Mouse (Mus musculus) bone marrow macrophage, adult 2 months (primary cell): ENCODE results near the gene Plin4. TPM values are rescaled to one million over a fixed set of nuclear protein-coding genes. Genes with fewer than 3 reads are reported as not detected.

Experiments
- H3K27ac ChIP-seq: 2 replicates; pipeline ENCODE4 v1.5.1; 2012; ENCODE audit warnings: low read depth, low read length; ENCODE audit not compliant: insufficient read depth
- H3K4me1 ChIP-seq: 2 replicates; pipeline ENCODE4 v1.6.1; 2012; ENCODE audit warnings: low read length; ENCODE audit not compliant: control insufficient read depth, insufficient read depth
- H3K4me3 ChIP-seq: 2 replicates; pipeline ENCODE4 v1.5.1; 2012; ENCODE audit warnings: mild to moderate bottlenecking, low read length, moderate library complexity; ENCODE audit not compliant: insufficient read depth
- CTCF ChIP-seq: IDR thresholded peaks from 2 replicates; pipeline ENCODE4 v1.5.1; 2012; ENCODE audit warnings: low read depth, mild to moderate bottlenecking, low read length, moderate library complexity
- POLR2A ChIP-seq: IDR thresholded peaks from 2 replicates; pipeline ENCODE4 v1.6.1; 2012; ENCODE audit warnings: mild to moderate bottlenecking, low read depth, low read length, borderline replicate concordance
- polyA plus RNA-seq: library from polyadenylated mRNA; stranded (reverse); fragments of >200 nt; gene quantifications from 2 replicates; pipeline ENCODE4 v1.2.4, GENCODE M21; 2012; ENCODE audit not compliant: missing spikeins, insufficient read depth, insufficient read length

Gene Plin4
- polyA plus RNA-seq, 1 experiment, result 0.16 TPM

DNA sequence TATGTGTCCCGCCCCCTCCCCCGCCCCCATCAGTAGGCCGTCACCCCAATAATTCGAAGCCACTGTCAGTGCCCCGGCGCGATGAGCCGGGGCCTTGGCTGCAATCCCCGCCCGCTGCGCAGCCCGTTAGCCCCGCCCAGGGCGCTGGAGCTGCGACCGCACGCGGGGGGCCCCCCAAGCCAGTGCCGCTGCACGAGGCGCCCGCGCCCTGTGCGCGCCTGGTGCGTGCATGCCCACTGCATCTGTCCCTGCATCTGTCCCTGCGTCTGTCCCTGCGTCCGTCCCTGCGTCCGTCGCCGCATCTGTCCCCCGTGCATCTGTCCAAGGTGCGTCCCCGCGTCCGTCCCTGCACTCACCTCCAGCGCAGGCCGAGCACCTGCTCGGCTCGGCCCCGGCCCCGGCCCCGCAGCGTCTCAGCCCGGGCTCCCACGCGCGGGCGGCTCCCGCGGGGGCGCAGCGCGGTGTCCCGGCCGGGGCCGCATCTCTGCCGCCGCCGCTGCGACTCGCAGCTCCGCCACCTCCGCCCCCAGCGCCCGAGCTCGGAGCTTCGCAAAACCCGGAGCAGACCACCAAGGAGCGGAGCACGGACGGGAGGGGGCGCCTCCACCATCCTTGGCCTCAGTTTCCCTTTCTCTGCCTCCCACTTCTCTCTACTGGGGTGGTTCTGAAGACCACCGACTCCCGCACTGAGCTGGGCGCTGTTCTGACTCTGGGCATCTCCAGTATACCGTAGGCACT, 30.4 kb upstream of the Plin4 start, which contains the start of gene Sema6b:
TSS of gene Sema6b (minus strand) at position 486 of the 738 bp plus-strand sequence.
- no peak within 1 kb of the TSS for H3K27ac ChIP-seq
- H3K4me3 ChIP-seq, result peak within 1 kb of the TSS; percentile 55
- TF ChIP-seq POLR2A (no peak), CTCF (no peak)
- 0 out of 2 replicates have a peak, but pooled peaks cover 2% of the 10 kb centered on the region for H3K4me1 ChIP-seq

DNA sequence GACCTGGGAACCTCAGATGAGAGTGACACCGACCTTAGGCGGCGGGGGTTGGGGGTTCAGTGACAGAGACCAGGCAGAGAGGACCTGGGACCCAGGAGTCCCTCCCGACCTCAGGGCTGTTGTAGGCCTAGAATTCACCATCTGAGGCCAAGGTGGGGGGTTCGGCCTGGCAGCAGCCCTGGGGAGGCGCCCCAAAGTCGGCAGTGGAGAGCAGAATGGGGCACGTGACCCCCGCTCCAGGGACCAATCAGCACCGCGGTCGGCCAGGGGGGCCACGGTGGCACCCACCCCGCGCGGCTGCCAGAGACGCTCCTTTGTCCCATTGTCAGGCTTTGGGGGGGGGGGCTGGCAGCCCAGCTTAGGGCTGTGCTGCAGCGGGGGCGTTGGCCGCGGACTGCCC, 29.8 kb upstream of the Plin4 start:
- no peak for TF ChIP-seq POLR2A
- TF ChIP-seq CTCF, result no peak
- Histone ChIP-seq H3K4me1 (0 out of 2 replicates have a peak, but pooled peaks cover 2% of the 10 kb centered on the region), H3K27ac (no peak overlapping the region), H3K4me3 (peak overlapping the region; percentile 55)

DNA sequence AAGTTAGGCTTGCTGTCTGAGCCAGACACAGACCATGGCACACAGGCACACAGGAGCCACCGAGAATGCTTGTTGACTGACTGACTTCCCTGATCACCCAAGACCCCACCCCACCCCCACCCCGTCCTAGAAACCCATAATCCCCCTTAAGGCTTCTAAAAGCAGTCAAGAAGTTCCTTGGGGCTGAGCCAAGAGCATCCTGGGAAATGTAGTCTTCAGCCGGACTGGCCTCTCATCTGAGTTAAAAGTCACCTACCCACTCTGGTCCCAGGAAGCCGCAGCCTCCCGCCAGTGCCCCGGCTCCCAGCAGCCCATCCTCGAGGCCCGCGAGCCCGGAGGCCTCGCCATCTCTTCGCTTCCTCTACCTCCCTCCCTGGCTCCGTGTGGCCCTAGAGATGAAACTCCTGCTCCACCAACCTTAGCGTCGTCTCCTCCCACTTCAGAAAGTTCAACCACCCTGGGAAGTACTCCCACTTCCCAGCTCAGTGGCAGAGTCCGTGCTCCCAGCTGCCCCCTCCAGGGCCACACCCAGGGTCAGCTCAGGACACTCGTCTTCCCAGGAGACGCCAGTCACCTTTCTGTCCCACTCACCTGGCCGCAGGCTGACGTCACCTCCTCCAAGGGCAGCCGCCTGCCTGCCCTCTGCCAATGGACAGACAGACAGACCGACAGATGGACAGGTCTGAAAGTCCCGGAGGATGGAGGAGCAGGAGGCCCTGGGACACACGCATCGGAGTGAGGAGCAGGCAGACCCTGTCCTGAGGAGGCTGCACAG, 28.4 kb upstream of the Plin4 start:
- Histone ChIP-seq H3K27ac (no peak overlapping the region), H3K4me3 (no peak overlapping the region), H3K4me1 (0 out of 2 replicates have a peak, but pooled peaks cover 2% of the 10 kb centered on the region)
- TF ChIP-seq CTCF (no peak), POLR2A (no peak)

DNA sequence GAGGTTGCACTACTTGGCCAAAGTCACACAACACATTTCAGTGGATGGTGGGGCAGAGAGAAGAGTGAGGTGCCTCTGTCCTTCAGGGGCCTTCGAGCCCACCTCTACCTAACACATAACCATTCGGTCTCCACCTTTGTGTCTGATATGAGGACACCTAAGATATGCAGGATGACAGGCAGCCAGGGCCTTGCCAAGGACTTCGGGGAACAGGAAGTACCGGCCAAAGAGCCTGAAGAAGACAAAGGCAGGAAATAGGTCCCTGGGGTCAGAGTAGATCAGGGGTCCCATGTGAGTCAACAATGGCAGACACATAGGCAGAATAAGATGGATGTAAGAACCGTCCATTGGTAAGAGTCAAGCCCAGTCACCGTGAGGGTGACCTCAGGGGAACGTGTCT, 27.0 kb upstream of the Plin4 start:
- TF ChIP-seq POLR2A (no peak), CTCF (no peak)
- Histone ChIP-seq H3K4me1 (0 out of 2 replicates have a peak, but pooled peaks cover 2% of the 10 kb centered on the region), H3K27ac (no peak overlapping the region), H3K4me3 (no peak overlapping the region)

DNA sequence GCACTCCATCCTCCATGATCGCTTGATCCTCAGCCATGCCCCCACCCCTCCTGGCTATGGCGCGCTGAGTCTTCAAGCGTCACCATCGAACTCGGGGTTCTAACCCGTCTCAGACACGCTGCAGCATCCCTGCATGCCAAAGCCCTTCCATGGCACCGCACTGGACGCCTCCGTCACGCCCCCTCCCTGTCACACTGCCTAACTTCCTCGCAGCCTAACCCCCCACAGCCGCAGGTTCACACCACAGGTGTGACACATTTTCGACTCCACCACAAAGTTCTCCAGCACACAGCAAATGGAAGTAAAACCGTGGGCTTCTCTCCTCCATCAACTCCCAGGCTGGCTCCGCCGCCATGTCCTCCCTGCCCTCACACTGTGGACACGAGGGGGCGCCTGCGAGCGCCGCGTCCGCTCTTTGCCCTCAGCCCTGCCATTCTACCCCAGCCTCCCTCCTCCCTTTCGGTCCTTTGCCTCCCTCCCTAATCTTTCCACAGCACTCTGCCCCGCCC, 24.9 kb upstream of the Plin4 start:
- H3K4me1 ChIP-seq, result 0 out of 2 replicates have a peak, but pooled peaks cover 2% of the 10 kb centered on the region
- TF ChIP-seq CTCF (peak; percentile 93), POLR2A (no peak)
- H3K4me3 ChIP-seq, result peak overlapping the region; percentile 58
- H3K27ac ChIP-seq, result peak overlapping the region; percentile 56

DNA sequence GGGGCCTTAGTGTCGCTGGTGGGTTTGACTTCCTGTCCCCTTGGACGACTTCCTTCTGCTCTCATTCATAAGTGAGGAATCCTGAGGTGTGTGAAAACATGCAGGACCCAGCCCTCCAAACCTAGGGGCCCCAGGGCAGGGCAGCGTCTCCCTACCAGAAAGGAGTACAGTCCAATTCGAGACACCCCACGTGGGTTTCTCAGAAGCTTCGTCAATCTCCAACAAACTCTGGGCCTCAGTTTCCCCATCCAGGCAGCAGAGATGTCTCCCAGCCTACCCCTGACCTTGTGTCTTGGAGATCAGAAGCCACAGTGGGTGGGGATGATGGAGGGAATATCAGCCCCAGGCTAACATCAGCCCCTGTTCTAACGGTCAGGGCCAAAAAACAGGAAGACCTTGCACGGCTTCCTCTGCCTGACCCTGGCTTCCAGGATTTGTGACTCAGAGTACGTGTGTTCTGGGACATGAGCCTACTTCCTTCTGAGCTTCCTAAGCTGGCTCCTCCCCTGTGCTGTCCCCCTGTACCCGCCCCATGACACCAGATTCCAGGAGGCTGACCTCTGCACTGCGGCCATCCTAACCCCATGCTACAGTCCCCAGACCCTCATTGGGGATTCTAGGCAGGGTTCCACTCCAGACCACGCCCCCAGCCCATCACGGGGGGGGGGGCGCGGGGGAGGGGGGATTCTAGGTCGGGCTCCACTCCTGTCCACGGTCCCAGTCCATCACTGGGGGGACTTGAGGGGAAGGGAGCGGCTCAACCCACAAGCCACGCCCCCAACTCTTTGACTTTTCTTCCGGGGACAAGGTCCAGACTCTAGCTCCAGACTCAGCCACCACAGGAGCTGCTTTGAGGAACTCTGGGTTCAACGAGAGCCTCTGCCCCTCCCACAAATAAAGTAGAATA, 24.1 kb upstream of the Plin4 start:
- peak overlapping the region; percentile 95 for H3K27ac ChIP-seq
- H3K4me3 ChIP-seq, result peak overlapping the region; percentile 76
- H3K4me1 ChIP-seq, result 0 out of 2 replicates have a peak, but pooled peaks cover 2% of the 10 kb centered on the region
- TF ChIP-seq CTCF (no peak), POLR2A (no peak; the same call in 1 of the 2 replicates)

DNA sequence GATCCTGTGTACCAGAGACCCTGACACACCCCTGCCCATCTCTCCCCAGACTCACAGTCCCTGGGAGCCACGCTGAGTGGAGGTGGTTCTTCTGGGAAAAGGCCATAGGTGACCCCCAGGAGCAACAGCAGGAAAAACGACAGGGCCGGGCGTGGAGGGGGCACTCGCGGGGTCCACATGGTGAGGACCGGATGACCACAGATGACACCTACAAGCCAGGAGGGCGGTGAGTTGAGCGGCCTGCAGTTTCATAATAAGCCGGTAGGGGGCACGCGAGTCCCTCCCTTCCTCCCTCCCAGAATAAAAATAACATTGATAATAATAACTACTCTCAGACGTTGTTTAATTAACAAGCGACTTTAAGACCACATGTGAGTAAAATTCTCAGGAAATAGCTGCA, 23.1 kb upstream of the Plin4 start:
- H3K27ac ChIP-seq, result peak overlapping the region; percentile 95; the same call in 1 of the 2 replicates
- H3K4me3 ChIP-seq, result peak overlapping the region; percentile 51
- H3K4me1 ChIP-seq, result 0 out of 2 replicates have a peak, but pooled peaks cover 2% of the 10 kb centered on the region
- TF ChIP-seq POLR2A (no peak), CTCF (peak; percentile 77)

DNA sequence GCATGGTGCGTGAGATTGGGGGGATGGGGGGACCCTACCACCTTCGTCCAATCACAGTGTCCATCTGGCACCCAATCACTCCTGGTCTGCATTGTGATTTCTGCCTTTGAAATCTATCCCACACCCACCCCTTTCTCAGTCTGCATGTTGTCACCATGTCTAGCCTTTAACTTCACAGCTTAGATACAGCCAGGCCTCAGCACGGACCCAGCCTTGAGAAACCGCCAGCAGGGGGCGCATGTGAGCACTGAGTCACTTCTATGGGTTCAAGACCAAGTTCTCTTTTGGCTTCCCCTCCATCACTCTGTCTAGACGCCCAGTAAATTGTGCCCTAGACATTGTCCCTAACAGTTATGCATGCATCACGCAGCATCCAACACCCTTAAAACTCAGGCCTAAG, 22.2 kb upstream of the Plin4 start:
- H3K27ac ChIP-seq, result no peak overlapping the region
- TF ChIP-seq POLR2A (no peak), CTCF (peak; percentile 94)
- H3K4me3 ChIP-seq, result no peak overlapping the region
- H3K4me1 ChIP-seq, result 0 out of 2 replicates have a peak, but pooled peaks cover 2% of the 10 kb centered on the region

DNA sequence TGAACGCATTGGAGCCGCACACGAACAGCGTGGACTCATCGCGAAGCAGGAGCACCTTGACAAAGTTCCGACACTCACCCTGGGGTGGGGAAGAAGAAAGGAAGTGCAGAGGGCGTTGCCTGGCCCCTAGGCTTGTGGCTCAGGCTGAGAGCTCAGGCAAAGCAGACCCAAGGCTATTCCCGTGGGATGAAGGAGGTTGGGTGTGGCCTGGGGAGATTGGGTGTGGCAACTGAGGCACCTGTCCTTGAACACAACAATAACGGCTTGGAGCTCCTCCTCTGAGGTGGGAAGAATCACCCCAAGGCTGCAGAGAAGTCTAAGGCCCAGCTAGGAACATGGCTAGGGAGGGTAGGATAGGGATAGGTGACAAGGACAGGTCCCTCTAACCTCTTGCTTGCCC, 21.5 kb upstream of the Plin4 start:
- no peak overlapping the region for H3K27ac ChIP-seq
- TF ChIP-seq CTCF (no peak), POLR2A (no peak)

More for the DNA sequence above, 21.5 kb upstream of the Plin4 start:
- Histone ChIP-seq H3K4me1 (0 out of 2 replicates have a peak, but pooled peaks cover 2% of the 10 kb centered on the region), H3K4me3 (no peak overlapping the region)
